ENCODE assay signal across 22 mouse cellular contexts in genomic region chr8:106985951-106986350, GRCm38 (mm10). TPM values are rescaled to one million over a fixed set of nuclear protein-coding genes. Genes with fewer than 3 reads are reported as not detected.
DNase-seq lines count a peak whose midpoint lies in the region; ATAC-seq lines count a peak whose summit lies in the region.
"Had no signal": no experiment of that assay in that cellular context is flagged by ENCODE, and none has a peak within 500 bp of the region (broad histone marks: within the 10 kb centered on the region; RNA-seq: fewer than 3 reads in every experiment).

No protein-coding gene starts in this region.

- no peak overlapping the region for H3K4me3 ChIP-seq in embryonic facial prominence, embryonic 14.5 days (ENCODE audit: low read depth, low read length)
- H3K4me3 ChIP-seq in embryonic facial prominence, embryonic 10.5 days = no peak overlapping the region
- H3K4me3 ChIP-seq in hindbrain, embryonic 14.5 days (replicated peaks; ENCODE audit: low read length) = no peak overlapping the region
- no peak overlapping the region for H3K4me3 ChIP-seq in hindbrain, embryonic 11.5 days (ENCODE audit: low read depth, low read length)
- no peak overlapping the region for H3K4me3 ChIP-seq in neural tube, embryonic 14.5 days (ENCODE audit: low read depth, low read length)
- H3K4me3 ChIP-seq: midbrain, embryonic 15.5 days; myocyte had no signal

- no peak overlapping the region for H3K4me2 ChIP-seq in embryonic facial prominence, embryonic 14.5 days (ENCODE audit: low read depth, low read length)
- H3K4me2 ChIP-seq in hindbrain, embryonic 14.5 days (replicated peaks) = no peak overlapping the region
- H3K4me2 ChIP-seq in hindbrain, embryonic 11.5 days (replicated peaks; ENCODE audit: low read depth, low read length) = no peak overlapping the region
- no peak overlapping the region for H3K4me2 ChIP-seq in neural tube, embryonic 14.5 days (ENCODE audit: low read depth, low read length)
- H3K4me2 ChIP-seq: liver, embryonic 11.5 days; midbrain, embryonic 15.5 days had no signal

- no peaks in the 10 kb centered on the region; the same call in 1 of the 2 replicates for H3K4me1 ChIP-seq in embryonic facial prominence, embryonic 14.5 days (ENCODE audit: control insufficient read depth, insufficient read depth, low read length)
- H3K4me1 ChIP-seq in embryonic facial prominence, embryonic 10.5 days = no peaks in the 10 kb centered on the region
- H3K4me1 ChIP-seq in hindbrain, embryonic 14.5 days (replicated peaks; ENCODE audit: control insufficient read depth, insufficient read depth, low read length) = no peaks in the 10 kb centered on the region
- no peaks in the 10 kb centered on the region for H3K4me1 ChIP-seq in hindbrain, embryonic 11.5 days (replicated peaks; ENCODE audit: control insufficient read depth, insufficient read depth, low read length)
- peaks cover 9% of the 10 kb centered on the region; the same call in 1 of the 2 replicates for H3K4me1 ChIP-seq in neural tube, embryonic 14.5 days (ENCODE audit: control insufficient read depth, insufficient read depth, low read length)
- H3K4me1 ChIP-seq: midbrain, embryonic 15.5 days had no signal

- H3K27me3 ChIP-seq in embryonic facial prominence, embryonic 14.5 days (replicated peaks; ENCODE audit: control insufficient read depth, insufficient read depth, low read length) = no peaks in the 10 kb centered on the region
- no peaks in the 10 kb centered on the region for H3K27me3 ChIP-seq in embryonic facial prominence, embryonic 10.5 days (replicated peaks; ENCODE audit: low read depth, poor library complexity, severe bottlenecking)
- H3K27me3 ChIP-seq in hindbrain, embryonic 14.5 days (ENCODE audit: control insufficient read depth, insufficient read depth, low read length) = no peaks in the 10 kb centered on the region; the same call in 1 of the 2 replicates
- H3K27me3 ChIP-seq in hindbrain, embryonic 11.5 days (ENCODE audit: control insufficient read depth, insufficient read depth, low read length) = no peaks in the 10 kb centered on the region
- no peaks in the 10 kb centered on the region for H3K27me3 ChIP-seq in neural tube, embryonic 14.5 days (ENCODE audit: control insufficient read depth, insufficient read depth, low read length)
- H3K27me3 ChIP-seq: Patski had no signal

- no peaks in the 10 kb centered on the region for H3K9me3 ChIP-seq in embryonic facial prominence, embryonic 14.5 days (ENCODE audit: control insufficient read depth, low read length)
- H3K9me3 ChIP-seq in embryonic facial prominence, embryonic 10.5 days = no peaks in the 10 kb centered on the region
- no peaks in the 10 kb centered on the region for H3K9me3 ChIP-seq in hindbrain, embryonic 14.5 days (ENCODE audit: control insufficient read depth, low read length)
- H3K9me3 ChIP-seq in hindbrain, embryonic 11.5 days (ENCODE audit: control insufficient read depth, low read length) = no peaks in the 10 kb centered on the region
- H3K9me3 ChIP-seq in neural tube, embryonic 14.5 days (ENCODE audit: control insufficient read depth, low read length) = no peaks in the 10 kb centered on the region
- H3K9me3 ChIP-seq: midbrain, embryonic 15.5 days had no signal

- DNase-seq in embryonic facial prominence, embryonic 14.5 days (ENCODE audit: low spot score) = peak; percentile 19
- no peak for DNase-seq in embryonic facial prominence, embryonic 10.5 days (ENCODE audit: low spot score)
- no peak for DNase-seq in hindbrain, embryonic 14.5 days (ENCODE audit: low spot score)
- no peak for DNase-seq in hindbrain, embryonic 11.5 days (ENCODE audit: low spot score)
- DNase-seq in NIH3T3 (ENCODE audit: low read depth) = peak; percentile 25
- DNase-seq in spleen, postnatal 10 days (ENCODE audit: low spot score in 2 of 2) = no peak
- DNase-seq: adrenal gland, adult 8-10 months; cerebellum, adult 9-10 months; gastrocnemius, postnatal 36 days; heart, postnatal 36 days; kidney, adult 2 months; kidney, postnatal 10 days; liver, postnatal 0 days; thymus, adult 2 months had no signal

- no peak overlapping the region for H3K27ac ChIP-seq in embryonic facial prominence, embryonic 14.5 days (replicated peaks; ENCODE audit: low read depth, low read length)
- H3K27ac ChIP-seq in embryonic facial prominence, embryonic 10.5 days (replicated peaks) = no peak overlapping the region
- peak overlapping the region; percentile 58 for H3K27ac ChIP-seq in hindbrain, embryonic 14.5 days
- no peak overlapping the region for H3K27ac ChIP-seq in hindbrain, embryonic 11.5 days (ENCODE audit: low read depth, low read length)
- peak overlapping the region; percentile 55 for H3K27ac ChIP-seq in neural tube, embryonic 14.5 days (ENCODE audit: low read depth, low read length)
- H3K27ac ChIP-seq: macrophage; midbrain, embryonic 15.5 days; stomach, postnatal 0 days had no signal

- no peak overlapping the region for H3K9ac ChIP-seq in embryonic facial prominence, embryonic 14.5 days (ENCODE audit: low read depth, low read length)
- no peak overlapping the region for H3K9ac ChIP-seq in hindbrain, embryonic 14.5 days
- no peak overlapping the region for H3K9ac ChIP-seq in hindbrain, embryonic 11.5 days (ENCODE audit: low read depth, low read length)
- H3K9ac ChIP-seq in neural tube, embryonic 14.5 days (replicated peaks; ENCODE audit: low read depth, low read length) = no peak overlapping the region
- H3K9ac ChIP-seq: liver, postnatal 0 days; midbrain, embryonic 15.5 days had no signal

- peaks cover 22% of the 10 kb centered on the region for H3K36me3 ChIP-seq in embryonic facial prominence, embryonic 14.5 days (ENCODE audit: control insufficient read depth, insufficient read depth, low read length)
- peaks cover 44% of the 10 kb centered on the region; the same call in 1 of the 2 replicates for H3K36me3 ChIP-seq in embryonic facial prominence, embryonic 10.5 days (replicated peaks)
- no peaks in the 10 kb centered on the region; the same call in none of the 2 replicates for H3K36me3 ChIP-seq in hindbrain, embryonic 14.5 days (replicated peaks; ENCODE audit: control insufficient read depth, insufficient read depth)
- H3K36me3 ChIP-seq in hindbrain, embryonic 11.5 days (ENCODE audit: control insufficient read depth, insufficient read depth, low read length) = no peaks in the 10 kb centered on the region
- no peaks in the 10 kb centered on the region for H3K36me3 ChIP-seq in neural tube, embryonic 14.5 days (ENCODE audit: control insufficient read depth, insufficient read depth, low read length)
- H3K36me3 ChIP-seq: midbrain, embryonic 15.5 days had no signal

- ATAC-seq in embryonic facial prominence, embryonic 14.5 days (ENCODE audit: low read depth) = no peak
- ATAC-seq in hindbrain, embryonic 14.5 days (ENCODE audit: low FRiP score) = no peak
- no peak for ATAC-seq in hindbrain, embryonic 11.5 days (ENCODE audit: low FRiP score)
- ATAC-seq in neural tube, embryonic 14.5 days (ENCODE audit: low read depth) = 0 out of 2 replicates have a peak, but pooled peaks have one; percentile 11
- ATAC-seq: liver, postnatal 0 days; lung, postnatal 0 days; midbrain, embryonic 15.5 days; Patski had no signal

RNA-seq across cellular contexts. Expression of gene Vps4a, which starts 45.1 kb away (rescaled TPM):
- polyA plus RNA-seq in embryonic facial prominence, embryonic 14.5 days (2014; fragmentation: Nextera tagmentation; extraction: Ambion mirVana) = 71.3 and 78.2 TPM in 2 replicates
- 65.7 and 66.0 TPM in 2 replicates for polyA plus RNA-seq in embryonic facial prominence, embryonic 10.5 days (2016; fragmentation: Nextera tagmentation; extraction: Ambion mirVana)
- 149 and 172 TPM in 2 replicates for polyA plus RNA-seq in hindbrain, embryonic 14.5 days (2014; fragmentation: Nextera tagmentation; extraction: Ambion mirVana)
- 98.8 and 101 TPM in 2 replicates for polyA plus RNA-seq in hindbrain, embryonic 11.5 days (2014; fragmentation: Nextera tagmentation; extraction: Ambion mirVana)
- polyA plus RNA-seq in neural tube, embryonic 14.5 days (2014; fragmentation: Nextera tagmentation; extraction: Ambion mirVana) = 155 and 162 TPM in 2 replicates

RNA-seq across cellular contexts. Expression of gene Sntb2, which starts 50.4 kb away (rescaled TPM):
- polyA plus RNA-seq in embryonic facial prominence, embryonic 14.5 days (2014; fragmentation: Nextera tagmentation; extraction: Ambion mirVana) = 16.3 and 18.5 TPM in 2 replicates
- 11.6 and 12.3 TPM in 2 replicates for polyA plus RNA-seq in embryonic facial prominence, embryonic 10.5 days (2016; fragmentation: Nextera tagmentation; extraction: Ambion mirVana)
- polyA plus RNA-seq in hindbrain, embryonic 14.5 days (2014; fragmentation: Nextera tagmentation; extraction: Ambion mirVana) = 6.3 and 7.3 TPM in 2 replicates
- 7.5 and 9.9 TPM in 2 replicates for polyA plus RNA-seq in hindbrain, embryonic 11.5 days (2014; fragmentation: Nextera tagmentation; extraction: Ambion mirVana)
- 5.3 and 5.7 TPM in 2 replicates for polyA plus RNA-seq in neural tube, embryonic 14.5 days (2014; fragmentation: Nextera tagmentation; extraction: Ambion mirVana)

Comparison
In these comparisons a context has a peak if more than half of its experiments do, and no peak if none do; other contexts are left out.
1. DNase-seq: peak in embryonic facial prominence, embryonic 14.5 days (single experiment) and NIH3T3 (single experiment); none in embryonic facial prominence, embryonic 10.5 days (single experiment), hindbrain, embryonic 14.5 days (single experiment), hindbrain, embryonic 11.5 days (single experiment) and spleen, postnatal 10 days (0 of 2).
2. H3K27ac ChIP-seq: peak in hindbrain, embryonic 14.5 days (single experiment) and neural tube, embryonic 14.5 days (single experiment); none in embryonic facial prominence, embryonic 14.5 days (single experiment), embryonic facial prominence, embryonic 10.5 days (single experiment) and hindbrain, embryonic 11.5 days (single experiment).